Mouse (Mus musculus): ENCODE results near the gene Cdh4. TPM values are rescaled to one million over a fixed set of nuclear protein-coding genes. Genes with fewer than 3 reads are reported as not detected.

Gene Cdh4
- polyA plus RNA-seq, 1 experiment from 2014 or later = 0.61 TPM

- TF ChIP-seq CTCF (IDR thresholded peaks at IDR 0.05; ENCODE audit: low read depth) (no peak), EP300 (IDR thresholded peaks at IDR 0.05; ENCODE audit: low read depth) (no peak)
- 73% methylated on average over 7 of the region's 7 CpGs for WGBS (ENCODE audit: insufficient replicate concordance)
- no peak for DNase-seq
- Histone ChIP-seq H3K9ac (replicated peaks) (no peak overlapping the region), H3K4me1 (ENCODE audit: insufficient read depth) (no peaks in the 10 kb centered on the region), H3K4me3 (ENCODE audit: low read depth, low read length) (no peak overlapping the region), H3K9me3 (ENCODE audit: low read length) (no peaks in the 10 kb centered on the region), H3K27ac (ENCODE audit: low read depth) (no peak overlapping the region), H3K36me3 (replicated peaks; ENCODE audit: insufficient read depth, low read length) (no peaks in the 10 kb centered on the region), H3K4me2 (ENCODE audit: low read depth, low read length) (no peak overlapping the region), H3K27me3 (ENCODE audit: insufficient read depth, low read length) (no peaks in the 10 kb centered on the region)
- no peak for ATAC-seq
Observed at GRCm38 (mm10) chr2:179530436-179531040, 88.3 kb downstream of the Cdh4 start.

- H3K4me2 ChIP-seq (ENCODE audit: low read depth, low read length) = no peak overlapping the region
- DNase-seq = no peak
- TF ChIP-seq CTCF (IDR thresholded peaks at IDR 0.05; ENCODE audit: low read depth) = no peak
- H3K36me3 ChIP-seq (replicated peaks; ENCODE audit: insufficient read depth, low read length) = no peaks in the 10 kb centered on the region
- no peak overlapping the region for H3K4me3 ChIP-seq (ENCODE audit: low read depth, low read length)
- H3K27me3 ChIP-seq (ENCODE audit: insufficient read depth, low read length) = no peaks in the 10 kb centered on the region
- no peak for ATAC-seq
- no peak overlapping the region for H3K27ac ChIP-seq (ENCODE audit: low read depth)
- WGBS (ENCODE audit: insufficient replicate concordance) = 67% methylated on average over 6 of the region's 6 CpGs
- H3K9ac ChIP-seq (replicated peaks) = no peak overlapping the region
- no peaks in the 10 kb centered on the region for H3K4me1 ChIP-seq (ENCODE audit: insufficient read depth)
- H3K9me3 ChIP-seq (ENCODE audit: low read length) = no peaks in the 10 kb centered on the region
Observed at GRCm38 (mm10) chr2:179533196-179533595, 91.0 kb downstream of the Cdh4 start.

- H3K4me1 ChIP-seq (ENCODE audit: insufficient read depth) = no peaks in the 10 kb centered on the region
- no peaks in the 10 kb centered on the region for H3K36me3 ChIP-seq (replicated peaks; ENCODE audit: insufficient read depth, low read length)
- no peaks in the 10 kb centered on the region for H3K9me3 ChIP-seq (ENCODE audit: low read length)
- 70% methylated on average over 2 of the region's 2 CpGs for WGBS (ENCODE audit: insufficient replicate concordance)
- no peak overlapping the region for H3K4me2 ChIP-seq (ENCODE audit: low read depth, low read length)
- no peak overlapping the region for H3K27ac ChIP-seq (ENCODE audit: low read depth)
- DNase-seq = no peak
- no peak for TF ChIP-seq CTCF (IDR thresholded peaks at IDR 0.05; ENCODE audit: low read depth)
- no peak for TF ChIP-seq EP300 (IDR thresholded peaks at IDR 0.05; ENCODE audit: low read depth)
- H3K4me3 ChIP-seq (ENCODE audit: low read depth, low read length) = no peak overlapping the region
- H3K9ac ChIP-seq (replicated peaks) = no peak overlapping the region
- no peak for ATAC-seq
- no peaks in the 10 kb centered on the region for H3K27me3 ChIP-seq (ENCODE audit: insufficient read depth, low read length)
Observed at GRCm38 (mm10) chr2:179533881-179534280, 91.7 kb downstream of the Cdh4 start.

GRCm38 (mm10) chr2:179535204-179535603, 93.0 kb downstream of the Cdh4 start:
- Histone ChIP-seq H3K9me3 (ENCODE audit: low read length) (no peaks in the 10 kb centered on the region), H3K4me3 (ENCODE audit: low read depth, low read length) (no peak overlapping the region), H3K27me3 (ENCODE audit: insufficient read depth, low read length) (no peaks in the 10 kb centered on the region), H3K27ac (ENCODE audit: low read depth) (no peak overlapping the region), H3K36me3 (replicated peaks; ENCODE audit: insufficient read depth, low read length) (no peaks in the 10 kb centered on the region), H3K4me1 (ENCODE audit: insufficient read depth) (no peaks in the 10 kb centered on the region), H3K9ac (replicated peaks) (no peak overlapping the region), H3K4me2 (ENCODE audit: low read depth, low read length) (no peak overlapping the region)
- WGBS (ENCODE audit: insufficient replicate concordance) = 22% methylated on average over 6 of the region's 6 CpGs
- ATAC-seq (no peak), DNase-seq (no peak)
- TF ChIP-seq EP300 (IDR thresholded peaks at IDR 0.05; ENCODE audit: low read depth) (no peak), CTCF (IDR thresholded peaks at IDR 0.05; ENCODE audit: low read depth) (no peak)

- no peak overlapping the region for H3K27ac ChIP-seq (ENCODE audit: low read depth)
- no peak overlapping the region for H3K9ac ChIP-seq (replicated peaks)
- WGBS (ENCODE audit: insufficient replicate concordance) = 21% methylated on average over 2 of the region's 2 CpGs
- no peaks in the 10 kb centered on the region for H3K4me1 ChIP-seq (ENCODE audit: insufficient read depth)
- H3K36me3 ChIP-seq (replicated peaks; ENCODE audit: insufficient read depth, low read length) = no peaks in the 10 kb centered on the region
- H3K27me3 ChIP-seq (ENCODE audit: insufficient read depth, low read length) = no peaks in the 10 kb centered on the region
- ATAC-seq (no peak), DNase-seq (no peak)
- TF ChIP-seq EP300 (IDR thresholded peaks at IDR 0.05; ENCODE audit: low read depth) (no peak), CTCF (IDR thresholded peaks at IDR 0.05; ENCODE audit: low read depth) (no peak)
- no peak overlapping the region for H3K4me2 ChIP-seq (ENCODE audit: low read depth, low read length)
- H3K9me3 ChIP-seq (ENCODE audit: low read length) = no peaks in the 10 kb centered on the region
- no peak overlapping the region for H3K4me3 ChIP-seq (ENCODE audit: low read depth, low read length)
Observed at GRCm38 (mm10) chr2:179536762-179537161, 94.5 kb downstream of the Cdh4 start.

GRCm38 (mm10) chr2:179537390-179537789, 95.2 kb downstream of the Cdh4 start:
- ATAC-seq (no peak), DNase-seq (no peak)
- Histone ChIP-seq H3K36me3 (replicated peaks; ENCODE audit: insufficient read depth, low read length) (no peaks in the 10 kb centered on the region), H3K27ac (ENCODE audit: low read depth) (no peak overlapping the region), H3K4me3 (ENCODE audit: low read depth, low read length) (no peak overlapping the region), H3K4me1 (ENCODE audit: insufficient read depth) (no peaks in the 10 kb centered on the region), H3K9ac (replicated peaks) (no peak overlapping the region), H3K27me3 (ENCODE audit: insufficient read depth, low read length) (no peaks in the 10 kb centered on the region), H3K9me3 (ENCODE audit: low read length) (no peaks in the 10 kb centered on the region), H3K4me2 (ENCODE audit: low read depth, low read length) (no peak overlapping the region)
- WGBS (ENCODE audit: insufficient replicate concordance) = 14% methylated on average over 19 of the region's 19 CpGs
- TF ChIP-seq EP300 (IDR thresholded peaks at IDR 0.05; ENCODE audit: low read depth) (no peak), CTCF (IDR thresholded peaks at IDR 0.05; ENCODE audit: low read depth) (no peak)
